Mouse (Mus musculus) spleen, embryonic (tissue): Measurements from ENCODE around the gene Sgms1.

Source experiments
- CTCF ChIA-PET: fragments of 350-600 bp; sonication (Branson Sonifier 250); formaldehyde crosslinking; loops from one replicate; lab custom pipeline; 2022; lab: Charles Lee

Sgms1 gene

GRCm38 (mm10) chr19:32191596-32191995 lies 197.9 kb downstream of the Sgms1 start:
- CTCF ChIA-PET: no interaction called here

- CTCF ChIA-PET: interaction anchor here (1.6 kb wide), 1 partner anchor 10 kb away, joined by 3 read pairs; no protein-coding TSS in a partner anchor
Measured at GRCm38 (mm10) chr19:32189961-32190360, 199.6 kb downstream of the Sgms1 start.

DNA sequence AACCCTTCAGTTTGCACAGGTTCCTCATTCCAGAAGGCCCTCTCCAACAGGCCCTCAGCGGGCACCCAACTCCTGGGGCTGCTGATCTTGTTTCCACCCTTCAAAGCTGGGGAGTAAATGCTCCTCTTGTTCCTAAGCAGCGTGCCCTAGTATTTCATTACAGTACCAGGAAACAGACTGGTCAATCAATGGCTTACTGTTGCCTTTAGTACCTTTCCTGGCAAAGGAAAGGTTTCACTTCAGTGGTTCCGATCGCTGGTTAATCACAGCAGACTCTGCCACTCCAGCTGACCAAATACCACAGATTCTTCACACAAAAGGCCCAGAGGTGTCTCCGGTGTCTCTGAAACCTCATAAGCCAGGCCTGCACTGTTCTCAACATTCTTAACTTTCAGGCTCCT lies 200.5 kb downstream of the Sgms1 start:
- CTCF ChIA-PET: interaction anchor here (0.7 to 1.6 kb wide), 2 partner anchors 11 to 74 kb away, joined by 3 to 4 read pairs; no protein-coding TSS in a partner anchor

DNA sequence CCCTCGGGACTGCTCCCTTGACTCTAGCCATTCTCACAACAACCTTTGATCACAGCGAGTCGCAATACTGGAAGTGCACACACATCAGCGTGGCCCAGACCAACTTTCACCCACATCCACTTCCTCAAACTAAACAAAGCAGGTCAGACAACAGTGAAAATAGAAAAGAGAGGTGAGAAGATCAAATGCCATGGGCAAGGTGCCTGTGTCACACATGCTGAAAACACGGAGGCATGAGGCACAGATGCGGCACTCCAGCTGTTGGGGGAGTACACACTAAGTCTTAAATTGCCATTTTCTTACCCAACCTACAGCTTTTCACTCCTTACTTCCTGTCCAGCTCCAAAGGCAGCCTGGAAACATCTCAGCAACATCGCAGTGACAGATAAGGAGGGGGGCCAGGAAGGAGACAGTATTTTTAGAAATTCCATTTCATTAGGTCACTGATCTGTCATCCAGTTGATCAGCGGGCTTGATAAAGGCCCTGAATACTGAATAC lies 202.9 kb downstream of the Sgms1 start:
- CTCF ChIA-PET: interaction anchor here (0.6 kb wide), 1 partner anchor 16 kb away, joined by 7 read pairs; no protein-coding TSS in a partner anchor

DNA sequence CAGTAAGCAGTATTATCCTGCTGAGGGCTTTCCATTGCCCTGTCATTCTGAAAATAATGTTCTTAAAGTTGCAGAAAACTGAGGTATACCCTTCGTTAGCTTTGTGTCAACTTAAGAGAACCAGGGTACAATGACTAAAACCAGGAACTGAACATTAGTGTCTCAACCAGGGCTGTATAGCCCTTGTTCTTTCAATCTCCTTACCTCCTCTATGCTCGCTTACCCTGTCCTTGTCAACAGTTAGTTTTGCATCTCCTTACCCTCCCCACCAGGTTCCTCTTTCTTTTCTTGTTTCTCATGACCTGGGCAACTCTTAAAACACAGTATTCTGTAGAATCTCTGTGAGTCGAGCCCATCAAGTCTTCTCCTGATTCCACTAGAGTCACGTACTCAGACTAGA lies 206.5 kb downstream of the Sgms1 start:
- CTCF ChIA-PET: interaction anchor here (0.6 kb wide), 1 partner anchor 15 kb away, joined by 6 read pairs; no protein-coding TSS in a partner anchor

DNA sequence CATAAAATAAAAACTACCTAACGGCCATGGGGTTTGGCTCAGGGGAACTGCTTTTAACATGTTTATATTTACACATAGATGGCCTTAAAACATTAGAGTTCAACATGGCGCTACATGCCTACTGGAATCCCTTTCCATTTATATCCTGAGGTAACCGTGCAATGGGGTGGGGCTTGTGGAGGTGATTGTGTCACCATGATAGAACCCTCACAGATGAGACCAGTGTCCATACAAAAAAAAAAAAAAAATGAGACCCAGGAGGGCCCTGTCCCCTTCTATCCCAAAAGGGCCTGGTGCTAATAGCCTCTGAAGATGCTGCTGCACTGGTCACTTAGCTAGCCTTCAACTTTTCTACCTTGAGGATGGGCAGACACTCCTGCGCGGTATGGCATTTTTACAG lies 207.0 kb downstream of the Sgms1 start:
- CTCF ChIA-PET: no interaction called here

- CTCF ChIA-PET: no interaction called here
Measured at GRCm38 (mm10) chr19:32181721-32182394, 207.7 kb downstream of the Sgms1 start.

DNA sequence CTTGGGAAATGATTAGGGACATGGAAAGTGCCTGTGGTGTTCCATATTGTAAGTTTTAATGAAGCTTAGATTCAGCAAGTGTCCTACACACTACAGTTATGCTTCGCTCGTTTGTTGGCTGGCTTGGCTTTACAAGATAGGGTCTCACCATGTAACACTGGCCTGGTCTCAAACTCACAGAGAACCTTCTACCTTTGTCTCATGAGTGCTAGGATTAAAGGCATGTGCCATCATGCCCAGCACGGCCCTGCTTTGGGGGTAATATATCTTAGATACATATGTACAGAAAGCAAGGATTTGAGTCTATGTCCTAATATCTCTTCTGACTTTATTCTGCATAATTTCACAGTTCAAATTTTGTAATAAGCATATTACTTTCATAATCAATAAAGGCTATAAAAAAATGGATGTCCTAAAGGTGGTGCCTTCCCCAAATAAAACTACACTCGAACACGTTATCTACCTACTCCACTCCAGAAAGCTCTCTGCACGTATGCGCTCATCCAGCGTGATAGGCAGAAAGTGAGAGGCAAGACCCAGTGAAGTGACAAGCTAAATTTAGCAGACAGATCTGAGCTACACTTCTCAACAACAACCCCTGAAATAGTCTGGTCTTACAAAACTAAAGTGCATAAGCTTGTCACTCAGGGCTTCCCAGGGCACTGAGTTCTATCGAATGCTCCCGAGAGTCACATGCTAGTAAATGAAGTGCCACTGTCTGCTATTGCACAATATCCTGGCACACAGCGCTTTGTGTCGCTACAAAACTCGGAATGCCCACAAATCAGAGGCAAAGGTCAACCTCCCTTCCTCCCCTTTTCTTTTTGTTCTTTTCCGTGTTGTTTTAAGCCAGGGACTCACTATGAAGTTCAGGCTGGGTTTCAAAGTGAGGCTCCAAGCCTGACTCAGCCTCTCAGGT lies 208.5 kb downstream of the Sgms1 start:
- CTCF ChIA-PET: no interaction called here

GRCm38 (mm10) chr19:32179978-32180413 lies 209.5 kb downstream of the Sgms1 start:
- CTCF ChIA-PET: no interaction called here

- CTCF ChIA-PET: interaction anchor here (0.6 kb wide), 2 partner anchors 17 to 39 kb away, joined by 3 to 5 read pairs; no protein-coding TSS in a partner anchor
Measured at GRCm38 (mm10) chr19:32179514-32179913, 210.0 kb downstream of the Sgms1 start.

DNA sequence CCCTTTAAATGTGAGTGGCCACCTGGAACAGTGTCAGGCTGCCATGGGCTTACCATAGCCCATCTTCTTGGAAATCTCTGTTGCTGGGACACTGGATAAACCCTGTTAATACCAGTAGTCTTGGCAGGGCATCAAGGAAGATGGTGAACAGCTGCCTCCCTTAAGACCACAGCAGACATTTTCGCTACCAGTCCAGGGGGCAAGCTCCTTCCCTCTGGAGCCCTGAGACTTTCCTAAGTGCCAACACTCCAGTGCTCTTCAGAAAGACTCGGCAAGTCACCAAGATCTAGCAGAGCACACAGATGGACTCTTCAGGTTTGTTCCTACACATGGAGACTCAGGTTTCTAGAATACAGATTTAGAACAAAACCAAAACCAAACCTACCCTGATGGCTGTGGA lies 211.4 kb downstream of the Sgms1 start:
- CTCF ChIA-PET: interaction anchor here (0.5 kb wide), 1 partner anchor 9 kb away, joined by 3 read pairs; no protein-coding TSS in a partner anchor

- CTCF ChIA-PET: interaction anchor here (1.3 kb wide), 1 partner anchor 144 kb away, joined by 3 read pairs; no protein-coding TSS in a partner anchor
Measured at GRCm38 (mm10) chr19:32176458-32176857, 213.1 kb downstream of the Sgms1 start.

DNA sequence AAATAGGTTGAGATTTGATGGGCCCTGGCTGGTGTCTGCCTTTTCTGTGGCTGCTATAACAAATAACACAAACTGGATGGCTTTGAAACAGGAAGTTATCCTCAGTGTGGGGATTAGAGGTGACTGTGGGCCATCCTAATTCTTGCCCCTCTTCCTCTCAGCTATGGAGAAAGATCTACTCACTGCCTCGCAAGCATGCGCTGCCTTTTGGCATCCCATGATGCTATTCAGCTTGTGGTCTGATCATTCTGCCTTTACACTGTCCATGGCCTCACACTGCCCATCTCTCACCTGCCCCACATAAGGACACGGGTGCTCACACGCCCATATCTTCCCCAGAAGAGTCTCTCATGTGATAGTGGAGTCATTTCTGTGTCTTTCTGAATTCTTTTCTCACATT lies 213.5 kb downstream of the Sgms1 start:
- CTCF ChIA-PET: interaction anchor here (1.3 kb wide), 1 partner anchor 144 kb away, joined by 3 read pairs; no protein-coding TSS in a partner anchor

GRCm38 (mm10) chr19:32175013-32175412 lies 214.5 kb downstream of the Sgms1 start:
- CTCF ChIA-PET: interaction anchor here (0.6 to 1.3 kb wide), 2 partner anchors 27 to 145 kb away, joined by 3 read pairs; no protein-coding TSS in a partner anchor

DNA sequence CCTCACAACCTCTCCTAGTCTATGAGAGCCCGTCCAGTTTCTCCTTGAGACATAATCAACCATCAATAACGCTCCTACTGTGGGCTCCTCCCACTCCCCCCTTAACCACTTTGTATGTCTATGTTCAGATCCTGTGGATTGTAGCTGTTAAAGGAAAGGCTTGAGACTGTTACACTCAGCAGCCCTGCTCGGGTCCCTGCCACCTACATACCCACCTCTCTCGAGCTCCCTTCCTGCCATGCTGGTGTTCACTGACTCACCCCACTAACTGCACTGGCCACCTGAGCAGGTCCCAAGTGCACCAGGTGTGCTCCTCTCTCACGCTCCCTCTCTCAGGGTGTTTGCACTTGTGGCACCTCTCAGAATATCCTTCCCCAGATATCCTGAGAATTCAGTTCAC lies 215.0 kb downstream of the Sgms1 start:
- CTCF ChIA-PET: no interaction called here

- CTCF ChIA-PET: interaction anchor here (0.9 kb wide), 1 partner anchor 66 kb away, joined by 10 read pairs; no protein-coding TSS in a partner anchor
Measured at GRCm38 (mm10) chr19:32173522-32174184, 215.9 kb downstream of the Sgms1 start.

DNA sequence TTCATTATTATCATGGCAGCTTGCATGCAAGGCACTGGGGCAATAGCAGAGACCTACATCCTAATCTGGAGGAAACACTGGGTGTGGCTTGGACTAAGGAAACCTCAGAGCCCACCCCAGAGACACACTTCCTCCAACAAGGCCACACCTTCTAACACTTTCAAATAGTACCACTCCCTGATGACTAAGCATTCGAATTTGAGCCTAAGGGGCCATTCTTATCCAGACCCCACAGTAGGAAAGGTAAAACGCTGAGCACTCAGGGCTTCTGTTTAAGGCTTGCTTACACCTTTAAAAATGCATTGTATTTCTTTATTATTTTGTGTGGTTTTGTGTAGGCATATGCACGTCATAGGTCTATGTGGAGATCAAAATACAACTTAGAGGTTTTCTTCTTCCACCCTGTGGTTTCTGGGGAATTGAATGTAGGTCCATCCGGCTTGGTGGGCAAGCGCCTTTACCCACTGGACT lies 217.0 kb downstream of the Sgms1 start:
- CTCF ChIA-PET: no interaction called here

GRCm38 (mm10) chr19:32171981-32172380 lies 217.5 kb downstream of the Sgms1 start:
- CTCF ChIA-PET: no interaction called here

DNA sequence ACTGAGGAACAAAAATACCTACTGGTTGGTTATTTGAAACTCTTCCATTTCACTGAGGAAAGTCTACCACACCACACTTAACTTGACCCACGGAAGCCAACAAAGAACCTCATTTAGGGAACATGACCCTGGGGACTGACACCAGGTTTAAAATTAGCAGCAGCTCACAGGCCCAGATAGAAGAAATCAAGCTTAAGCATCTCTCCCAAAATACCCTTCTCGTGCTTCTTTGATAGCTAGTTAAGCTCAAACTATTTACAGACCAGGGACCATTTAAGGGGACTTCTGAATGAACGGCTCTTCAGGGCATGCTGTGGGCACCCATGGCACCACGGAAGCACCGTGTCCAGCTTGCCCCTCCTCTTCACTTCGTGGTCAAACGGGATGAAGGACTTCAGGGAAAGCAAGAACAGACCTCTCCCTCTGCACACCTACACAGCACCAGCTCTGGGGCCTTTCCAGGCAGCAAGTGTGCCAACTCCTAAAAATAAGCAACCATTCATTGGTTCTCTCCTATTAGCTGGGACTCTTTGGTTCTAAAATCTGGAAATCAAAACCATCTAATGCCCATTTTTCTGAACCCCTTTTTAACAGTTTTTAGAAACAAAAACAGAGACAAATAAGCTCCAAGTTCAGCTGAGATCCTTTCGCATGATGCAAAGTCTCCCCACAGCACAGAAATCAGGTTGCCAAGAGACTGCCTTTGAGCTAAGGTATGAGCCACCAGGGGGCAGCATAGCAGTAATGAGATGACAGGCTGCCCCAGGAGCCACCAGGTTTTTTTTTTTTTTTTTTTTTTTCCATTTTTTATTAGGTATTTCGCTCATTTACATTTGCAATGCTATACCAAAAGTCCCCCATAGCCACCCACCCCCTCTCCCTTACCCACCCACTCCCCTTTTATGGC lies 219.6 kb downstream of the Sgms1 start:
- CTCF ChIA-PET: interaction anchor here (0.6 to 2.3 kb wide), 6 partner anchors 14 to 521 kb away, joined by 3 to 8 read pairs (median 6); no protein-coding TSS in a partner anchor

DNA sequence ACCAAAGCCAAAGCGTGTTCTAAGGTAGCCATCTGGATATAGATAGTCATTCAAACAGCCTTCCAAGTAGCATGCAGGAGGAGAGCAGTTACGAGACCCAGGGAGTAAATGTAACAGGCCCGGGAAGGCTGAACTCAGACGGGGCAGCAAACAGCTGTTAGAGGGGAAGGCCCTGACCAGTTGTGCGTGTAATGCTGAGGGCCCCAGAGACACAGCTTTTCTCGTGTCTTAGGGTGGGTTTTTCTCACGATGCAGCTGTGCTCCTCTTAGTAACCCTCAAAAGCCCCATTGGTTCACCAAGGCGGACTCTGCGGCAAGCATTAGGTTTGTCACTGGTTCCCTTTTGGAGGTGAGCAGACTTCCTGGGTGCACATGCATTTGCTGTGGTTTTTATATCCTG lies 221.5 kb downstream of the Sgms1 start:
- CTCF ChIA-PET: no interaction called here
